Mouse (Mus musculus): Measurements from ENCODE around the gene Ptprf. TPM values are rescaled to one million over a fixed set of nuclear protein-coding genes. Genes with fewer than 3 reads are reported as not detected.

The Ptprf gene
- 46.8 and 51.0 TPM in 2 replicates for polyA plus RNA-seq (2014; fragmentation: Nextera tagmentation; extraction: Ambion mirVana)

- Histone ChIP-seq H3K4me3 (ENCODE audit: low read depth, low read length) (peak within 1 kb of the TSS; percentile 84), H3K9me3 (ENCODE audit: control insufficient read depth, low read length) (no peaks in the 10 kb centered on the region), H3K9ac (ENCODE audit: low read length) (peak within 1 kb of the TSS; percentile 94), H3K27ac (replicated peaks; ENCODE audit: low read depth, low read length) (peak within 1 kb of the TSS; percentile 87), H3K36me3 (ENCODE audit: control insufficient read depth, insufficient read depth, low read length) (no peaks in the 10 kb centered on the region), H3K4me1 (ENCODE audit: control insufficient read depth, insufficient read depth, low read length) (peaks cover 12% of the 10 kb centered on the region), H3K27me3 (ENCODE audit: control insufficient read depth, insufficient read depth, low read length) (no peaks in the 10 kb centered on the region), H3K4me2 (ENCODE audit: low read depth, severe bottlenecking) (peak within 1 kb of the TSS; percentile 57)
- DNase-seq (ENCODE audit: low spot score) (peak; percentile 92), ATAC-seq (ENCODE audit: insufficient number of reproducible peaks, low FRiP score, low TSS enrichment, low read depth) (peak; percentile 44; the same call in 1 of the 2 replicates)
- 2% methylated on average over 30 of the region's 50 CpGs for WGBS
Measured at GRCm38 (mm10) chr4:118291231-118291630, at the start of gene Ptprf. TSS of gene Ptprf (minus strand) at chr4:118291405.

- H3K9me3 ChIP-seq (ENCODE audit: control insufficient read depth, low read length), result no peaks in the 10 kb centered on the region
- H3K36me3 ChIP-seq (ENCODE audit: control insufficient read depth, insufficient read depth, low read length), result no peaks in the 10 kb centered on the region
- H3K9ac ChIP-seq (ENCODE audit: low read length), result no peak overlapping the region
- no peaks in the 10 kb centered on the region for H3K4me1 ChIP-seq (ENCODE audit: control insufficient read depth, insufficient read depth, low read length)
- WGBS, result 20% methylated on average over 7 of the region's 7 CpGs
- no peaks in the 10 kb centered on the region for H3K27me3 ChIP-seq (ENCODE audit: control insufficient read depth, insufficient read depth, low read length)
- no peak overlapping the region for H3K4me2 ChIP-seq (ENCODE audit: low read depth, severe bottlenecking)
- H3K4me3 ChIP-seq (ENCODE audit: low read depth, low read length), result no peak overlapping the region
- ATAC-seq (ENCODE audit: insufficient number of reproducible peaks, low FRiP score, low TSS enrichment, low read depth) (no peak), DNase-seq (ENCODE audit: low spot score) (peak; percentile 89)
- no peak overlapping the region for H3K27ac ChIP-seq (replicated peaks; ENCODE audit: low read depth, low read length)
Measured at GRCm38 (mm10) chr4:118336658-118337057, 45.5 kb upstream of the Ptprf start.

- no peaks in the 10 kb centered on the region for H3K27me3 ChIP-seq (ENCODE audit: control insufficient read depth, insufficient read depth, low read length)
- H3K36me3 ChIP-seq (ENCODE audit: control insufficient read depth, insufficient read depth, low read length), result no peaks in the 10 kb centered on the region
- no peak for DNase-seq (ENCODE audit: low spot score)
- ATAC-seq (ENCODE audit: insufficient number of reproducible peaks, low FRiP score, low TSS enrichment, low read depth), result no peak
- no peak overlapping the region; the same call in 1 of the 2 replicates for H3K4me2 ChIP-seq (ENCODE audit: low read depth, severe bottlenecking)
- no peak overlapping the region for H3K9ac ChIP-seq (ENCODE audit: low read length)
- H3K4me1 ChIP-seq (ENCODE audit: control insufficient read depth, insufficient read depth, low read length), result no peaks in the 10 kb centered on the region
- no peak overlapping the region for H3K4me3 ChIP-seq (ENCODE audit: low read depth, low read length)
- no peaks in the 10 kb centered on the region for H3K9me3 ChIP-seq (ENCODE audit: control insufficient read depth, low read length)
- WGBS, result 79% methylated on average over 4 of the region's 4 CpGs
- H3K27ac ChIP-seq (replicated peaks; ENCODE audit: low read depth, low read length), result no peak overlapping the region
Measured at GRCm38 (mm10) chr4:118335991-118336390, 44.8 kb upstream of the Ptprf start.

- no peaks in the 10 kb centered on the region for H3K4me1 ChIP-seq (ENCODE audit: control insufficient read depth, insufficient read depth, low read length)
- H3K27ac ChIP-seq (replicated peaks; ENCODE audit: low read depth, low read length), result no peak overlapping the region
- no peak for ATAC-seq (ENCODE audit: insufficient number of reproducible peaks, low FRiP score, low TSS enrichment, low read depth)
- H3K27me3 ChIP-seq (ENCODE audit: control insufficient read depth, insufficient read depth, low read length), result no peaks in the 10 kb centered on the region
- no peak overlapping the region for H3K9ac ChIP-seq (ENCODE audit: low read length)
- no peak overlapping the region for H3K4me2 ChIP-seq (ENCODE audit: low read depth, severe bottlenecking)
- no peaks in the 10 kb centered on the region for H3K9me3 ChIP-seq (ENCODE audit: control insufficient read depth, low read length)
- H3K4me3 ChIP-seq (ENCODE audit: low read depth, low read length), result no peak overlapping the region
- 73% methylated on average over 4 of the region's 4 CpGs for WGBS
- DNase-seq (ENCODE audit: low spot score), result no peak
- no peaks in the 10 kb centered on the region for H3K36me3 ChIP-seq (ENCODE audit: control insufficient read depth, insufficient read depth, low read length)
Measured at GRCm38 (mm10) chr4:118331777-118332176, 40.6 kb upstream of the Ptprf start.

GRCm38 (mm10) chr4:118326476-118326875 is 35.3 kb upstream of the Ptprf start:
- Histone ChIP-seq H3K4me3 (ENCODE audit: low read depth, low read length) (no peak overlapping the region), H3K36me3 (ENCODE audit: control insufficient read depth, insufficient read depth, low read length) (no peaks in the 10 kb centered on the region), H3K4me1 (ENCODE audit: control insufficient read depth, insufficient read depth, low read length) (no peaks in the 10 kb centered on the region), H3K9ac (ENCODE audit: low read length) (no peak overlapping the region), H3K27ac (replicated peaks; ENCODE audit: low read depth, low read length) (peak overlapping the region; percentile 21; the same call in 1 of the 2 replicates), H3K4me2 (ENCODE audit: low read depth, severe bottlenecking) (no peak overlapping the region), H3K9me3 (ENCODE audit: control insufficient read depth, low read length) (no peaks in the 10 kb centered on the region), H3K27me3 (ENCODE audit: control insufficient read depth, insufficient read depth, low read length) (no peaks in the 10 kb centered on the region)
- DNase-seq (ENCODE audit: low spot score) (peak; percentile 46), ATAC-seq (ENCODE audit: insufficient number of reproducible peaks, low FRiP score, low TSS enrichment, low read depth) (peak; percentile 68; the same call in 1 of the 2 replicates)
- WGBS, result 24% methylated on average over 7 of the region's 7 CpGs

GRCm38 (mm10) chr4:118320636-118321035 is 29.4 kb upstream of the Ptprf start:
- Histone ChIP-seq H3K9me3 (ENCODE audit: control insufficient read depth, low read length) (no peaks in the 10 kb centered on the region), H3K4me1 (ENCODE audit: control insufficient read depth, insufficient read depth, low read length) (no peaks in the 10 kb centered on the region), H3K4me2 (ENCODE audit: low read depth, severe bottlenecking) (no peak overlapping the region), H3K9ac (ENCODE audit: low read length) (no peak overlapping the region), H3K4me3 (ENCODE audit: low read depth, low read length) (no peak overlapping the region), H3K36me3 (ENCODE audit: control insufficient read depth, insufficient read depth, low read length) (no peaks in the 10 kb centered on the region), H3K27me3 (ENCODE audit: control insufficient read depth, insufficient read depth, low read length) (no peaks in the 10 kb centered on the region), H3K27ac (replicated peaks; ENCODE audit: low read depth, low read length) (no peak overlapping the region)
- ATAC-seq (ENCODE audit: insufficient number of reproducible peaks, low FRiP score, low TSS enrichment, low read depth), result no peak
- WGBS, result 63% methylated on average over 2 of the region's 2 CpGs
- DNase-seq (ENCODE audit: low spot score), result no peak

- WGBS, result 35% methylated on average over 8 of the region's 8 CpGs
- H3K27me3 ChIP-seq (ENCODE audit: control insufficient read depth, insufficient read depth, low read length), result no peaks in the 10 kb centered on the region
- no peaks in the 10 kb centered on the region for H3K9me3 ChIP-seq (ENCODE audit: control insufficient read depth, low read length)
- H3K27ac ChIP-seq (replicated peaks; ENCODE audit: low read depth, low read length), result no peak overlapping the region
- H3K9ac ChIP-seq (ENCODE audit: low read length), result no peak overlapping the region
- H3K36me3 ChIP-seq (ENCODE audit: control insufficient read depth, insufficient read depth, low read length), result no peaks in the 10 kb centered on the region
- no peaks in the 10 kb centered on the region for H3K4me1 ChIP-seq (ENCODE audit: control insufficient read depth, insufficient read depth, low read length)
- DNase-seq (ENCODE audit: low spot score) (peak; percentile 34), ATAC-seq (ENCODE audit: insufficient number of reproducible peaks, low FRiP score, low TSS enrichment, low read depth) (0 out of 2 replicates have a peak, but pooled peaks have one; percentile 51)
- H3K4me3 ChIP-seq (ENCODE audit: low read depth, low read length), result no peak overlapping the region
- H3K4me2 ChIP-seq (ENCODE audit: low read depth, severe bottlenecking), result no peak overlapping the region
Measured at GRCm38 (mm10) chr4:118319706-118320344, 28.6 kb upstream of the Ptprf start.

GRCm38 (mm10) chr4:118316662-118317061 is 25.5 kb upstream of the Ptprf start:
- DNase-seq (ENCODE audit: low spot score), result no peak
- WGBS, result 87% methylated on average over 4 of the region's 4 CpGs

GRCm38 (mm10) chr4:118315286-118315685 is 24.1 kb upstream of the Ptprf start:
- Histone ChIP-seq H3K9ac (ENCODE audit: low read length) (no peak overlapping the region), H3K4me3 (ENCODE audit: low read depth, low read length) (no peak overlapping the region), H3K4me1 (ENCODE audit: control insufficient read depth, insufficient read depth, low read length) (no peaks in the 10 kb centered on the region), H3K27ac (replicated peaks; ENCODE audit: low read depth, low read length) (no peak overlapping the region), H3K36me3 (ENCODE audit: control insufficient read depth, insufficient read depth, low read length) (no peaks in the 10 kb centered on the region), H3K9me3 (ENCODE audit: control insufficient read depth, low read length) (no peaks in the 10 kb centered on the region), H3K27me3 (ENCODE audit: control insufficient read depth, insufficient read depth, low read length) (no peaks in the 10 kb centered on the region), H3K4me2 (ENCODE audit: low read depth, severe bottlenecking) (no peak overlapping the region)
- WGBS, result 37% methylated on average over 8 of the region's 8 CpGs
- no peak for DNase-seq (ENCODE audit: low spot score)
- no peak for ATAC-seq (ENCODE audit: insufficient number of reproducible peaks, low FRiP score, low TSS enrichment, low read depth)

More at GRCm38 (mm10) chr4:118316662-118317061, 25.5 kb upstream of the Ptprf start:
- no peak overlapping the region for H3K27ac ChIP-seq (replicated peaks; ENCODE audit: low read depth, low read length)
- no peaks in the 10 kb centered on the region for H3K27me3 ChIP-seq (ENCODE audit: control insufficient read depth, insufficient read depth, low read length)
- no peak overlapping the region for H3K4me3 ChIP-seq (ENCODE audit: low read depth, low read length)
- no peak for ATAC-seq (ENCODE audit: insufficient number of reproducible peaks, low FRiP score, low TSS enrichment, low read depth)
- H3K36me3 ChIP-seq (ENCODE audit: control insufficient read depth, insufficient read depth, low read length), result no peaks in the 10 kb centered on the region
- no peak overlapping the region for H3K9ac ChIP-seq (ENCODE audit: low read length)
- no peak overlapping the region for H3K4me2 ChIP-seq (ENCODE audit: low read depth, severe bottlenecking)
- no peaks in the 10 kb centered on the region for H3K4me1 ChIP-seq (ENCODE audit: control insufficient read depth, insufficient read depth, low read length)
- H3K9me3 ChIP-seq (ENCODE audit: control insufficient read depth, low read length), result no peaks in the 10 kb centered on the region

Measured in limb, embryonic 11.5 days (tissue).